Comparison of ENCODE assay signal across 8 mouse cellular contexts in genomic region chr15:68362081-68363057, GRCm38 (mm10).
DNase-seq lines count a peak whose midpoint lies in the region; ATAC-seq lines count a peak whose summit lies in the region.

No protein-coding gene starts in this region.

- peak overlapping the region; percentile 90 for H3K4me3 ChIP-seq in embryonic facial prominence, embryonic 14.5 days (ENCODE audit: low read depth, low read length)
- peak overlapping the region; percentile 93 for H3K4me3 ChIP-seq in heart, embryonic 10.5 days
- H3K4me3 ChIP-seq in liver, embryonic 15.5 days (replicated peaks) = peak overlapping the region; percentile 90

- peak overlapping the region; percentile 86 for H3K9ac ChIP-seq in embryonic facial prominence, embryonic 14.5 days (ENCODE audit: low read depth, low read length)
- peak overlapping the region; percentile 87 for H3K9ac ChIP-seq in liver, embryonic 15.5 days

- peak; percentile 30 for ATAC-seq in embryonic facial prominence, embryonic 14.5 days (ENCODE audit: low read depth)
- peak; percentile 70 for ATAC-seq in liver, embryonic 15.5 days (ENCODE audit: insufficient read depth)

- H3K4me2 ChIP-seq in embryonic facial prominence, embryonic 14.5 days (ENCODE audit: low read depth, low read length) = peak overlapping the region; percentile 86
- peak overlapping the region; percentile 86 for H3K4me2 ChIP-seq in liver, embryonic 15.5 days

- no peaks in the 10 kb centered on the region for H3K36me3 ChIP-seq in embryonic facial prominence, embryonic 14.5 days (ENCODE audit: control insufficient read depth, insufficient read depth, low read length)
- H3K36me3 ChIP-seq in heart, embryonic 10.5 days = no peaks in the 10 kb centered on the region
- no peaks in the 10 kb centered on the region for H3K36me3 ChIP-seq in liver, embryonic 15.5 days (replicated peaks)

- peak overlapping the region; percentile 96 for H3K27ac ChIP-seq in embryonic facial prominence, embryonic 14.5 days (replicated peaks; ENCODE audit: low read depth, low read length)
- H3K27ac ChIP-seq in heart, embryonic 10.5 days = peak overlapping the region; percentile 97
- peak overlapping the region; percentile 86 for H3K27ac ChIP-seq in liver, embryonic 15.5 days (replicated peaks)

- DNase-seq in CD4-positive helper T cell, adult 2 months (ENCODE audit: low read depth, low spot score) = peak; percentile 62
- peak; percentile 18 to 30 for DNase-seq in adrenal gland, postnatal 4 days (ENCODE audit: low spot score in 2 of 2)
- peak; percentile 37 for DNase-seq in embryonic facial prominence, embryonic 14.5 days (ENCODE audit: low spot score)
- peak; percentile 77 for DNase-seq in heart, embryonic 10.5 days (ENCODE audit: low spot score)
- DNase-seq in kidney, adult 9 months = peak; percentile 71
- DNase-seq in neural tube, embryonic 10.5 days (ENCODE audit: extremely low spot score, low spot score) = peak; percentile 66
- DNase-seq in testis, postnatal 10 days (ENCODE audit: low spot score) = peak; percentile 72

- H3K9me3 ChIP-seq in embryonic facial prominence, embryonic 14.5 days (ENCODE audit: control insufficient read depth, low read length) = no peaks in the 10 kb centered on the region
- H3K9me3 ChIP-seq in heart, embryonic 10.5 days = no peaks in the 10 kb centered on the region
- no peaks in the 10 kb centered on the region for H3K9me3 ChIP-seq in liver, embryonic 15.5 days (replicated peaks)

- H3K27me3 ChIP-seq in embryonic facial prominence, embryonic 14.5 days (replicated peaks; ENCODE audit: control insufficient read depth, insufficient read depth, low read length) = no peaks in the 10 kb centered on the region
- H3K27me3 ChIP-seq in heart, embryonic 10.5 days (ENCODE audit: insufficient read depth, poor library complexity, severe bottlenecking) = no peaks in the 10 kb centered on the region
- H3K27me3 ChIP-seq in liver, embryonic 15.5 days = no peaks in the 10 kb centered on the region

- peaks cover 5% of the 10 kb centered on the region; the same call in 1 of the 2 replicates for H3K4me1 ChIP-seq in embryonic facial prominence, embryonic 14.5 days (ENCODE audit: control insufficient read depth, insufficient read depth, low read length)
- peaks cover 7% of the 10 kb centered on the region; the same call in 1 of the 2 replicates for H3K4me1 ChIP-seq in heart, embryonic 10.5 days
- H3K4me1 ChIP-seq in liver, embryonic 15.5 days (replicated peaks) = peaks cover 26% of the 10 kb centered on the region

- under 1% methylated on average over 42 of the region's 121 CpGs for WGBS in embryonic facial prominence, embryonic 14.5 days
- WGBS in heart, embryonic 10.5 days = 7% methylated on average over 119 of the region's 121 CpGs
- WGBS in liver, embryonic 15.5 days (ENCODE audit: insufficient replicate concordance) = under 1% methylated on average over 90 of the region's 121 CpGs

Comparison
In these comparisons a context has a peak if more than half of its experiments do, and no peak if none do; other contexts are left out.
1. Peak in every context shown above with its lines: DNase-seq, ATAC-seq, H3K4me3 ChIP-seq and H3K27ac ChIP-seq.
2. DNase-seq: peak in every context shown above with its lines; median percentile 77 in heart, embryonic 10.5 days; 72 in testis, postnatal 10 days; 71 in kidney, adult 9 months; 66 in neural tube, embryonic 10.5 days; 62 in CD4-positive helper T cell, adult 2 months; 37 in embryonic facial prominence, embryonic 14.5 days; 24 in adrenal gland, postnatal 4 days.